ENCODE assay signal across 18 mouse cellular contexts in the genomic region with DNA sequence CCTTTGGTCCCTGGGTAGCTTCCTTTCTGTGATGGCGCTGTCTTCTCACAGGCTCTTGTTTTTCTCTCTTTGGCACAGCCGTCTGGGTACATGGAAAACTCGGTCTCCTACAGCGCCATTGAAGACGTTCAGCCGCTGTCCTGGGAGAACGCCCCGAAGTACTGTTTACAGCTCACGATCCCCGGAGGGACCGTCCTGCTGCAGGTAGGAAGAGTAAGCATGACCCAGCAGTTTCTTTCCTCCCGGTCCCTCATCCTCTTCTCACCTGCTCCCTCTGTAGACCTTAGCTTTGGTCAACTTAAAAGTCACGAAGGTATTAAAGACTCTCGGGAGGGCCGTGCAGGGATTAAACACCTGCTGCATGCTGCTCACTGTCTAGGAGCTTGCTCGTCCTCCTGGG.
"Had no signal": no experiment of that assay in that cellular context is flagged by ENCODE, and none has a peak within 500 bp of the region (broad histone marks: within the 10 kb centered on the region; RNA-seq: fewer than 3 reads in every experiment).

No protein-coding gene starts in this region.

- DNase-seq: lung, adult 18-20 months; lung, embryonic 14.5 days; lung, postnatal 10 days; lung, postnatal 4 days; retina, postnatal 1 day; right cerebral cortex, adult 18-20 months; right cerebral cortex, postnatal 25 days; right cerebral cortex, postnatal 4 days; spleen, adult 18-20 months; thymus, adult 2 months; thymus, postnatal 25 days; thymus, postnatal 4 days had no signal

- H3K9ac ChIP-seq: lung, embryonic 14.5 days; midbrain, embryonic 13.5 days; midbrain, embryonic 15.5 days; neural tube, embryonic 13.5 days; neural tube, embryonic 15.5 days had no signal

- H3K9me3 ChIP-seq: midbrain, embryonic 13.5 days; midbrain, embryonic 15.5 days; neural tube, embryonic 13.5 days; neural tube, embryonic 15.5 days had no signal

- H3K27ac ChIP-seq: midbrain, embryonic 13.5 days; midbrain, embryonic 15.5 days; neural tube, embryonic 13.5 days; neural tube, embryonic 15.5 days had no signal

- H3K4me2 ChIP-seq: lung, embryonic 14.5 days; midbrain, embryonic 11.5 days; midbrain, embryonic 13.5 days; midbrain, embryonic 15.5 days; neural tube, embryonic 13.5 days; neural tube, embryonic 15.5 days had no signal

- H3K4me3 ChIP-seq: midbrain, embryonic 13.5 days; midbrain, embryonic 15.5 days; myocyte; neural tube, embryonic 13.5 days; neural tube, embryonic 15.5 days had no signal

- H3K27me3 ChIP-seq: midbrain, embryonic 13.5 days; midbrain, embryonic 15.5 days; neural tube, embryonic 13.5 days; neural tube, embryonic 15.5 days had no signal

- ATAC-seq: midbrain, embryonic 13.5 days; midbrain, embryonic 15.5 days had no signal

- H3K36me3 ChIP-seq: midbrain, embryonic 15.5 days had no signal
